Mouse (Mus musculus) gastrocnemius, adult 18-20 months (tissue): ENCODE results near the gene Barhl1. TPM values are rescaled to one million over a fixed set of nuclear protein-coding genes. Genes with fewer than 3 reads are reported as not detected.

Experiments
- DNase-seq: peaks from one replicate; pipeline ENCODE4 v3.0.0; 2021; ENCODE audit warnings: low spot score
- total RNA-seq, 2 experiments: library from RNA; stranded (reverse); gene quantifications; 2 replicates each; pipeline ENCODE4 v1.2.3; 2021

The Barhl1 gene
- total RNA-seq, 2 experiments from 2014 or later, result not detected

DNA sequence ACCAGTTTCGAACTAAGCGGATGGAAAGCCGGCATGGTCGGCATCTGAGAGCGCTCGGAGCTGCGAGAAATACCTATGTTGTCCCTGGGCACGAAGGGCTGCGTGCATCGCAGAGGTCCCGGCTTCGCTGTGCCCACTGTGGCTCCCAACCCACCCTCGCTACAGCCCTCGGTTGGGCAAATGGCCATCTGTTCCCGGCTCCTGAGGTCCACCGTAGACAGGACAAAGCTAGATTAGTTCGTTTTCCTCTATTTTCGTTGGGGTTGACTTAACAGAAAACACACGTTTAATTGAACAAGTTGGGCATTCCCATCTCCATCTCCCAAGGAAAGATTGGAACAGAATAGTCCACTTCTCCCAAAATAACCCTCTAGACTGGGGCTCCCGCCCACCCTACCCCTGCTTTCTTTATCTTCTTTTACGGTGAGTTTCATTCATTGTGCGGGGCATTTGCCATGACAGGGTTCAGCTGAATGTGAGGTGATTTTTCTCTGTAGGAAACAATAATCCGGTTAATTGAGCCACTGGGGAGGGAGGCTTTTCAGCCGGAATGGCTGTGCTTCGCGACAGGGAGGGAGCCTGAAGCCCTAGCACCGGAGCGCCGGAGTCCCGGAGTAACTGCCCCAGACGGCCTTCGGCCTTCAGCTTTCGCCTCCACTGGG, 4.3 kb downstream of the Barhl1 start:
- no peak for DNase-seq

DNA sequence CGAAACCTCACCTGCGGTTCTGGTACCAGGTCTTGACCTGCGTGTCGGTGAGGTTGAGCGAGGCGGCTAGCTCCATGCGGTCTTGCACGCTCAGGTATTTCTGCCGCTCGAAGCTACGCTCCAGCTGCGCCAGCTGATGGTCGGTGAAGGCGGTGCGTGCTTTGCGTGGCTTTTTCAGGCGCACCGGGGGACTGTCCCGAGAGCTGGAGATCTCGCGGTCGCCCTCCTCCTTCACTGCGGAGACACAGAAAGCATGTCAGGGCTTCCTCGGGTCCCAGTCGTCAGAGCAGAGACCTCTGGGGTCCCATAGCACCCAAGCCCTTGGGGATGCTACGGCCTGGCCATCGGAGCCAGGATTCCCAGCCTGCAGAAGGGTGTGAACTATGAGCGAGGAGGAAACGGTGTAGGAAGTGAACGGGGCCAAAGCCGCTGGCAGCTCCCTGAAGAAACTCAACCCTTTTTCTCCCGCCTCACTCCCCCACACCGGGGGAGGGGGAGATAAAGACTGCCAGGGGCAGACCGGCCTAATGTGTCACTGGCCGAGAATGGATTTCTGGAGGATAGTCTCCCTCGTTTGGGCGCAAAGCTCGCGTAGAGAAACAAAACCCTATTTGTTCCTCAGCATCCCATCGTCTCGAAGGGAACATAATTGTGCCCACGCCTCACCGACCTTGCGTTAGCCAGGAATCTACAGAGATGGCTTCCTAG, 5.0 kb downstream of the Barhl1 start:
- DNase-seq, result no peak

DNA sequence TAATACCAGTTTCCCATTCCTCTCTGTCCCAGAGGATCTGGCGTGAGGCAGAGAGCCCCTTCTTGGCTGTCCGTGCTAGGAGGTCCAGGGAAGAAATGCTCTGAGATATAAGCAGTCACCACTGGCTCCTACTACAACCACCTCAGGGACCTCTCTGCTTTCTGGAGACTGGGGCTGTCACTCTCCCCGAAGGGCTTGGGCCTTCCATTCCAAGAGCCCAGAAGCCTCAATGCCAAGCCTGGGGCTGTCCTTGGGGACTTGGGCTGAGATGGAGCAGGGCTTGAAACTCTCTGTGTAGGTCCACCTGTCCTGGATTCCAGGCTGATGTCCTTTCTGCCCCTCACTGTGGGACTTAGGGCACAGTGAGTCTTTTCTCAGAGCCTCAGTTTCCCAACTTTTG, 5.6 kb downstream of the Barhl1 start:
- no peak for DNase-seq

DNA sequence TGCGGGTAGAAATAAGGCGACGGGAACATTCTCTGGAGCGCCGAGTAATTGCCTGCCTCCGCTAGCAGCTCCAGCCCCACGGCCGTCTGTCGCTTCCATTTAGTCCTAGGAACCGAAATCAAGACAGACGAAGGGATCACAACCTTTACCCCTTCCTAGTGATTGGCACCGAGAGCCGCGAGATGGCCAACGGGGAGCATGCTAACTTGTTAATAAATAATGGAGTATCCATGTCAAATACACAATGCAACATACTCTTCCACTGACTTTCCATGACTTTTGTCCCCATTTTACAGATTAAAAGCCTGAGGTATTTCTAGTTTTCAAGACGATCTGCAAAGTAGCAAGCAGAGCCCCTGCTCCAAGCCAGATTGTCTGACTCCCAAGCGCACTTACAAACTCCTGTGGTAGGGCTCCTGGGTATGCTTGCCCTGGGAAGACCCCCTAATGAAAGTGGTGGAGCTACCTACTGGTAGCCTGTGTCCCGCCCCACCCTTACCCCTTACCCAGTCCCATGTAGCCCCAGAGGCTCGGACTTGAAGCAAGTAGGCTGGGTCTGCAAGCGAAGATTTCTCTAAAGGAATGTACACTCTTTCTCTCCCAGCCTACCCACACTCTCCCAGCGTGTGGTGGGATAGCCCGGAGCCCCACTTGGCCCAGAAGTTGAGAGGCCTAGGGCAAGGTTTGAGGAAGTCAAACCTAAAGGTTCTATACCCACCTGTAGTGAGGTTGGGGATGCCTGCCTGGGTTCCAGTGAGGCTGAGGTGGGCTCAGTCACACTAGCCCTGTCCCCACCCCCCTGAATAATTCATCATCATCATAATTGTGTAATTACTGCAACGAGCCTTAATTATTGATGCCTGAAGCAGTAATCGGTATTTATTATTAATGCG, 6.4 kb downstream of the Barhl1 start:
- no peak for DNase-seq

DNA sequence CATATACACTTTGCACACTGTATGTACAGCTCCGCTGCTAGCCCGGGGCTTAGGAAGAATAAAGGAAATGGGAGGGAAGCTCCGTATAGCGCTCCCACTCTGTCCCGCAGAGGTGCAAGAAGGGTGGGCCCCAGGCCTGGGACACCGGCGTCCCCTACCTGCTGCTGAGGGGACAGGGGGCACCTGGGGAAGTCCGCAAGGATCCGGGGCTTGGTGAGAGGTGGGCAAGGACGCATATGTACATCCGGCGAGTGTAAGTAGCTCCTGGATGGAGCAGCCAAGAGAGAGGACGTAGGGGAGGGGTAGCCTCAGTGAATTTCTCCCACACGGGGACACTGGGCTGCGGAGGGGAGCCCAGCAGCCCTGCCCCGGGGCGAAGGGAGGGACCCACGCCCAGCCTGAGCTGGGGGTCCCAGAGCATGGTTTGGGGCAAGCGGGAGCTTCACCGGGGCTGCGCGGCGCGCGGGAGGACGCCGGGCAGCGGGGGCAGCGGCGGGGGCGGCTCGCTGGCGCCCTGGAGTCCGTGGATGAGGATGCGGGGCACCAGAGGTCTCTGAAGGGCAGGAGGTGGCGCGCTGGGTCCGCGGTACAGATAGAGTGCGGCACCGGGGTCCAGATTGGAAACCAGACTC, 7.2 kb downstream of the Barhl1 start:
- no peak for DNase-seq

DNA sequence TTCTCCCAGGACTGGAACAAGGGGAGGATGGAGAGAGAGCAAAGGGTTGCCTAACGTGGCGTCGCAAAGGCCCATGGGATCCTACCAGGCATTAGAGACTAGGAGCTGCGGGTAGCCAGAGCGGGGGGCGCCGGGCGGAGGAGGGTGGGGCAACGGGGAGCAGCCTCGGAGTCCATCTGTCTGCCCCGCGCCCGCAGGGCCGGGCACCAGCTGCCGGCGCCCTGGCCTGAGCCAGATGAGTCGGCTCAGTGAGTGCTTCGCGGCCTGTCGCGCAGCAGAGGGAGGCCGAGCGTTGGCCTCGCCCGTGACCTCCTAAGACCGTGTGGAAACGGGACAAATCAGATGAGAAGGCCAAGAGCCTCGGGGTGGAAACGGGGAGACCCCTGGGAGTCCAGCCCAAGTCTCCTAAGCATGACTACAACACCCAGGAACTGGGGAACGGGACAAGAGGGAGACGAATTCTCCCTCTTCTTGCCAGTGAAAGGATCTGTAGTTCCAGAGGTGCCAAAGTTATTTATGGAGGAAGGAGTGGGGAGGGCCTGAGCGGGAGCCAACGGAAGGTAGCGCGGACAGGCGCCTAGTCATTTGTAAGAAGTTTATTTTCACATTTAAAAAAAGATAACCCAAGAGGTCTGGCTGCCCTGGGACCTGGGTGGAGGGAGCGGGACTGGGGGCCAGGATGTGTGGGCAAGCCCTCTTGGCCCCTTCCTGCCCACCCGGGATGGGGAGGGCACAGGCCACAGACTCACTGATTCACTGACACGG, 7.9 kb downstream of the Barhl1 start:
- peak; percentile 12 for DNase-seq

DNA sequence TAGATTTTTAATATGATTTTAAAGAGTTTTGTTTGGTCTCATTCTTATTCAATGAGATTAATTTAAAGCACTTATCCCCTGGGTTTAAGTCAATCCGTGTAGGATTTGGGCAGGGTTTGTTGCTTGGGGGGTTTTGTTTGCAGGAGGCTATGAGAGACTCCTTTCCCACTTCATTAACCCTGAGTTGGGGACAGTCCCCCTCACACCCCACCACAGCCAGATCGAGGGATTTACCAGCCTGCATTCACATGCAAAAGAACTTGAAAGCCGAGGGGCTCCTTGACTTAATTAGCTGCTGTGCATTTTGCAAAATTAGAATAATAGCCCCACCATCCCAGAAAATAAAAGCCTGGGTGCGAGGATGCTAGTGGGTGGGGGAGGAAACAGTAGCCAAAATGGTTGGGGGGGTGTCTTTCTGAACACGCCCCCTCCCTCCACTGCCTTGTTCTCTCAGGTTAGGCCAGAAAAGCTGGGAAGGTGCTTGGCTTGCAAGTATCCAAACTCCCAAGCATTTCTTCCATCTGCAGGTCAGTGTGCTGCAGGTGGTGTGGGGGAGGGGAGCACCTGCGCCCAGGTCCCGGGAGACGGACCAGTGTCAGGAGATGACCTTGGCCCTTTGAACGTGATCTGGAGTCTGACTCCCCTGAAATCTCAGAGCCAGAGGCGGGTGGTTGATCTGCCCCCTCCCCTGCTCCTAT, 8.6 kb downstream of the Barhl1 start:
- no peak for DNase-seq

DNA sequence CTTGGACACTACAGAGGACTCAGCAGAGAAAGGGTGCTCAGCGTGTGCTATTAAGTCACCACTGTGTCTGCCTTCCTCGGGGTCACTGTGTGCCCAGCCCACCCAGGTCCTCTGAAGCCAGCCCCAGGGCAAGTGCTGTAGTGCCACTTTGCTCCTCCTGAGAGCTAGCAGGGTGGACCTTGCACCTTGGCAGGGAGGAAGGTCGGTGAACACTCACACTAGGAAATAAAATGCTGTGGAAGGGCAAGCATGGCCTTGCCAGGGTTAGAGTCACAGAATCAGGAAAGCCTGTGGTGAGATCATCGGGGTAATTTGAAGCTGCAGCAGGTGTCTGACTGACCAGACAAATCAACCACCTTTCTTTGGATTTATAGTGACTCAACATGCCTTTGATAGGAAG, 10.9 kb downstream of the Barhl1 start:
- DNase-seq, result no peak

DNA sequence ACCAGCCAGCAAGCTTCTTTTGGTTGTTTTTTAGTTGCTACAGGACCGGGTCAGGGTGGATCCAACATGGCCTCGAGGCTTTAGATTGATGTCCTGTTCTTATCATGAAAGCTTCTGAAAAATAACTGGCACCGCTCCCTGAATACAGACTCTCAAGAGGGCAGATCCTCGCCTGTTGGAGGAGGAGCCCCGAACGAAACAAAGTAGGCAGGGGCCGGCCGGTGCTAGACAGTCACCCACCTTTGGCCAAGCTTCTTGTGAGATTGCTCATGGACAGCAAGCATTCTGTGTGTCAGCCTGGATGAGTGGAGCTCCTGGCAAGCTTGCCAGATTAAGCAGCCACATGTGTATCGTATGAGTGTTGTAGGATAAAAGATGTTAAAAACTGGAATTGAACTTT, 11.7 kb downstream of the Barhl1 start:
- no peak for DNase-seq

DNA sequence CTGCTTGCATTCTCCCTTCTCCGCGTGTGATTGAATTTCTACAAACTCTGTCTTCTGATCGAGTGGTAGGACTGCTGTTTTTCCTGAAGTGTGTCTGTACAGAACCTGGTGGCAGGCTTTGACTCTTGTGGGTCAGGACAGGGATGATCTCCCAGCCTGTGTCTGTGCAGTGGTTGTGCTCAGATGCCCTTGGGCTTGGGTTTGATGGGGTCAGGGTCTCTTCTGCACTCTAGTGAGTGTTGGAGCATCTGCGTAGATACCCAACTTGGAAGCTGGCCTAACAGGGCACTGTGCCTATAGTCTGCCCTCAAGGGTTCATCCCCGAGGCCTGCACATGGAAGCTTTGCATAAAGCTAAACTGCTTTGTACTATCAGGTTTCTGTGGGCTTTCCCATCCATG, 12.6 kb downstream of the Barhl1 start:
- DNase-seq, result no peak

DNA sequence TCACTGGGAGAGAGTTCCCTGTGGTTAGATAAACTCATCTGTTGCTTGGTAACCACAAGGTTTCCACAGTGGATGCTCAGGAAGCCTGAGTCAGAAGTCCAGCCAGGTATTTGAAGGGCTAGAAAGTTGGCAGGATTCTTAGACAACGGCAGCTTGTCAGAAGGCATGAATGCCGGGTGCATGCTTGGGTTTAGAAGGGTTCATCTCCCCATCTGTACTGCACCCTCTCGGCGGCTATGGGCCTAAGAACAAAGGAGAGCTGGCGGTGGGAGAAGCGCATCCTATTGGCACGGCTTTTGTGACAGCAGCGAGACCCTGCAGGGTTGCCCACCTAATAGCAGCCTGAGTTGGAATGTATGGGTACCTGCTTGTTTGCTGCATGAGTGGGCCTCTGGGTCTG, 14.2 kb downstream of the Barhl1 start:
- DNase-seq, result no peak

DNA sequence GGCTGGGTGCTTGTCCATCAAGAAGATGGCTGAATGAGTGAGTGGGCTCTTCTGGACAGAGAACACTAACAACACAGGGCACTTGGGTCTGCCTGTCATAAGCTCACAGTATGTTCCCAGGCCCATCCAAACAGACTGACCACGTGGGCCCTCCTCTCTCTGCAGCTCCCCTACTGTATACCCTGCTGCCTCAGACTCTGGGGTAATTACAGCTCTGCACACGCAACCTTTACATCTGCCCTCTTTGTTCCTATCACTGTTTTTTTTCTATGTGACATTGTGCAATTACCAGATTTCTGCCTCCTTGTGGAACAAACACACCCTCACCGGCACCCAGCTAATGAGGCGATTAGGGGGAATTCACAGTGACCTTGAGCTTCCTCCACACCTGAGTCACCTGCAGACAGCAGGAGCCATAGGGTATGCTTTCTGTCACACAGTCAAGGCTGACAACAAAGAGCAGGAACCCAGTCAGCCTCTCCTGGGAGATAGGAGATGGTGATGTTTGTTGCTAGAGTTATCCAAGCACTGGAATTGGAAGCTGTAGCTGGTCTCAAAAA, 19.0 kb downstream of the Barhl1 start:
- no peak for DNase-seq

DNA sequence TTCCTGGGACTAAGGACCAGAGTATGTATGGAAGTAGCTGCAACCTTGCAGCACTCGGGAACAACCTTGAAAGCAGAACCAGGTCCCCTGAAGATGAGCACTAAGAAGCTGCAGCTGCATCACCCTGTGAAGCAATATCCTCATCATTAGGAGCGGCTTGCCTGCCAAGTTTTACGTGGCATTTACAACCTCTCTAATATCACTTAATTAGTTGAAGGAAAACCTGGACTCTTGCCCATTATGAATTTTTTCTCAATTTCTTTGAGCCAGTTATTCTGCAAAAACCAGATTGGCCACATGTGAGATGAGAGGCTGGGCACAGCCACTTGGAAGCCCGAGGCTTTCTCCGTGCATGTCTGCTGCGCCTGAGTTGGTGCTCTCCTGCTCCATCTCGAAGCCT, 20.6 kb downstream of the Barhl1 start:
- DNase-seq, result no peak

DNA sequence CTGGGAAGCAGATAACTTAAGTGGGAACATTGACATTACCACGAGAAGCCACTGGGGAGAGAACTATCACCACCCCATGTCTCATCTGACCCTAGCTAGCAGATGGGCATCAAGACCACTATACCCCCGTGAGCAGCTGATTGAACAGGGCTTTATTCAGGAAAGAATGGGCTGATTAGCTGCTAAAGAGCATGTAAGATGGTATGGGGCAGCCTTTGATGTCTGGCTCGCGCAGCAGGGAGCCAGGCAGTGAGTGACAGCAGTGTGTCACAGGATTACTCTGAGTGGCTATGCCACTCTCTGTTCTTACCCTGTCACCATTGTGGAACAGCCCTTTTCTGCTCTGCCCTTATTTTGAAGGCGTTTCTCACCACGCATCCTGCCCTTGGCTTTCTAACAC, 22.9 kb downstream of the Barhl1 start:
- no peak for DNase-seq

DNA sequence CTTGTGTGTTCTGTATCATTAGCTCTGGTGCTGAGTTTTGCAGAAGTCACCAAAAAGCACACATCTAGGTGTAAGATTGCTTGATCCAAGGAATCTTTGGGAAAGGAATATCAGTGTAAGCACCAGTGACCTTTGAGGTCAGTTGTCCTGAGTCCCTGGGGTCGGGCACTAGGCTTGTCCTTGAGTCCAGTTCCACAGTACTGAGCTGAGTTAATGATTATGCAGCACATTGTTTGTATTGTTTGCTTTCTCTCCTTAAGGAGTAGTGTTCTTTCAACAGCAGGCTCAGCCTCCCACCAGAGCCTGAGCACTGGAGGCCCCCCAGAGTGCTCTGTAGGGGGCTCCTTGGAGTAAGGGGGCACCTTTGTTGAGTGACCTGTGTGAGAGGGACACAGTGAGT, 23.7 kb downstream of the Barhl1 start:
- no peak for DNase-seq

DNA sequence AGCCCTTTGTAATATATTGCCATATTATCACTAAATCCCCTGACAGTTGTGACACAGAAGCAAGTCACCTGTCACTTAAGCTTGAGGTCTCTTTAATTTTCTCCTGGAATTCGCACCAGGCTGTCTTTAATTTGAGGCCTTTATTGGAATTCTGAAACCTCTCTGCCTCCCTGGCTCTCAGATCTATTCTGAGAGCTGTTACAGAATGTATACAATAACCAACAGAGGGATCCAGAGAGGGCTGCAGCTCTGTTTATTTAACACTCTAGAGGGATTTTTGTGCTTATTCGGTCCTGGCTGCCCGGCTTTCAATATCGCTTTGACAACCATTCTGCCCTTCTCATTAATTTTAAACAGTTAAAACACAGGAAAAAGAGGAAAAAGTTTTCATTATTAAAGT, 31.6 kb downstream of the Barhl1 start:
- no peak for DNase-seq

DNA sequence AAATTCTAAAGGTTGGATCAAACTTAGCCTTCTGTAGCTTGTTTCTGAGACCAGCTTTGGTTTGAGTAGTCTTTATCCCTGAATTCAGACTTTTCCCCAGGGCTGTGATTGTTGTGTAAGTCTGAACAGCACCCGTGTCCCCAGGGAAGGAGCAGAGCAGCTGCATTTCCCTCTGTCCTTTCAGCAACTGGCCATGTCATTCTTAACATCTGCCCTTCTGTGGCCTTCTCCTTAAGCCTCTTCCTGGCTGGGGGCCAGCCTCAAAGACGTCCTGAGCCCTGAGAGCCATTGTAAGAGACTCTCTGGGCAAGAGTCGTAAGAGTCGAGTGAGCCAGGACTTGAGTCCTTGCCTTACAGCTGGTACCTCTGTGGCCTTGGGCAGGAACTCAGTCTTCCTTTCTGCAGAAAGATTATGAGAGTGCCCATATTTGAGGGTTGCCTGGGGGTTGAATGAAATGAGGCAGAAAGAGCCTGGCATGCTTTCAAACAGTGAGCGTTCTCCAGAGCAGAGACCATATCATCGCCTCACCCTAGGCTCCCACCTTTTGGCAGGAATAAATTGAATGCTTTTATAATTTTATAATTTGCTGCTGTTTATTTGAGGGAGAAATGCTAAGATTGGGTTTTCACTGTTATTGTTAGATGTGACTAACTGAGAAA, 33.5 kb downstream of the Barhl1 start:
- peak; percentile 9 for DNase-seq

DNA sequence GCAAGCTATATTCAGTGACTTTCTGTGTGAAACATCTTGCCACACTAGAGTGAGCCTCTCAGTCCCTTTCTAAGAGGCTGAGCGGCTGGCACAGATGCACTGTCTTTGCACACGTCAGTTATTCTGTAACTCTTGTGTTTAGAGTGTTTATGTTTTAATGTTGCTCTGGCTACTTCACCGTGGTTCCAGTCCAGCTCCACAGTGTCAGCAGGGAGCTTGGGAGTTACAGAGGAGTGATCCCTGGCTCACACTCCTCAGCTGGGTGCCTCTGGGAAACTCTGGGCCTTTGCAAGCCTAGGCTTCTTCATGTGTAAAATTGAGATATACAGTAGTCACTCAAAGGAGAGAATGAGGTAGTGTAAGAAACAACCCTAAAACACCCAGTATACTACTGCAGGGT, 34.4 kb downstream of the Barhl1 start:
- no peak for DNase-seq

DNA sequence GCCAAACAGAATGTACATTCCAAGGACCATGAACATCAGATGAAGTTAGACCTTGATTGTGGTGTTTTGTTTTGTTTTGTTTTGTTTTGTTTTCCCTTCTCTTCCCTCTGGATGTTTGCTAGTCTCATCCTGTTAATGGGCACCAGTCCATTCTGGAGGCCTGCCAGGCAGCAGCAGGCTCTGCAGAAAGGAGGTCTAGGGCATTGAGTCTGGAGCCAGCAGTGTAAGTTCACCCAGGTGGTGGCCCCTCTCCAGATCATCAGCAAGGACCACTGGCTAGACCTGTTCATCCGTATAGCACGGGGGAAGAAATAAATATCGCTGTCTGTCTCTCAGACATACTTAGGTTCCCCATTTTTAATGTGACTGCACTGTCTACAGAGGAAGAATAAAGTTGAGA, 35.2 kb downstream of the Barhl1 start:
- no peak for DNase-seq

DNA sequence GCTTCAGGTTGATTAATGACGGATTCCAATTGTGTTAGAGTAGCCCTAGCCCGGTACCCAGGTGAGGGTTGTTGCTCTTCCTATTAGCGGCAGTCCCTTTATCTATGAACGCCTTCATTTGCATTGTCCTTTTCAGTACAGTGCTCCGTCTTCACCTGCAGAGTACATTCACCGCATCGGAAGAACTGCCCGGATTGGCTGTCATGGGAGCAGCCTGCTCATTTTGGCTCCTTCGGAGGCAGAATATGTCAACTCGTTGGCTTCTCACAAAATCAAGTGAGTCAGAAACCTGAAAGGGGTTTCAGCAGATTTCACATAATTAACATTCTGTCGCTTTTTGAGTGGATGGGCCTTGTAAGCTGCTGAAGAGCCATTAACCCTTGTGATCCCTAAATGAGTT, 40.9 kb downstream of the Barhl1 start:
- no peak for DNase-seq
